Mouse (Mus musculus): ENCODE measurements around the gene Rasgrp4. TPM values are rescaled to one million over a fixed set of nuclear protein-coding genes. Genes with fewer than 3 reads are reported as not detected.
A peak's percentile ranks its signal among the peaks of the same experiment; 100 is the strongest.
"Not testable (repeated sequence)": the region's sequence is repeated elsewhere in the genome, so short reads cannot be mapped to it uniquely, and the experiment has no call there.

Gene Rasgrp4
- total RNA-seq (2015; ENCODE audit: low replicate concordance) (3.4 and 7.2 TPM in 2 replicates), total RNA-seq (2017; ENCODE audit: low replicate concordance) (1.9 and 3.5 TPM in 2 replicates)

GRCm38 (mm10) chr7:29134693-29135386, at the start of gene Rasgrp4:
TSS of gene Rasgrp4 (plus strand) at chr7:29134851.
- ATAC-seq (replicated peaks; ENCODE audit: low FRiP score, poor library complexity, severe bottlenecking): no peak

- no peak for ATAC-seq (replicated peaks; ENCODE audit: low FRiP score, poor library complexity, severe bottlenecking)
Measured at GRCm38 (mm10) chr7:29085981-29086380, 48.7 kb upstream of the Rasgrp4 start.

DNA sequence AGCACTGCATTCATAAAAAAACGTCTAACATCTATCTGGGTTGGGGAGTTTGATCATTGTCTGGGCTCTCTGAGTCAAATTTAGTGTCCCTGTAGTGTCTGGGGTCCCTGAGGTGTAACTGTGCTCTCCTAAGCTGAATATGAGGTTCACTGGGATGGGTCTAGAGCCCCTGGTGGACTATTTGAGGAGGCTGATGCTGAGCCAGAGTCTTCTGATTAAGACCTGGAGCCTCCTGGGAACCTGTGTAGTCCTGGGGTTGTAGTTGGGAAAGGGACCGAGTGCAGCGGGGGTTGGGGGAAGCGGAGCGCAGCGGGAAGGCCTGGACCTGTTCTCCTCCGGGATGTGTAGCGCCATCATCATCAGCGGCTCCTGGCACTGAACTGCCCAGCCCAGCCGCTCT, 47.7 kb upstream of the Rasgrp4 start:
- ATAC-seq (replicated peaks; ENCODE audit: low FRiP score, poor library complexity, severe bottlenecking): no peak

DNA sequence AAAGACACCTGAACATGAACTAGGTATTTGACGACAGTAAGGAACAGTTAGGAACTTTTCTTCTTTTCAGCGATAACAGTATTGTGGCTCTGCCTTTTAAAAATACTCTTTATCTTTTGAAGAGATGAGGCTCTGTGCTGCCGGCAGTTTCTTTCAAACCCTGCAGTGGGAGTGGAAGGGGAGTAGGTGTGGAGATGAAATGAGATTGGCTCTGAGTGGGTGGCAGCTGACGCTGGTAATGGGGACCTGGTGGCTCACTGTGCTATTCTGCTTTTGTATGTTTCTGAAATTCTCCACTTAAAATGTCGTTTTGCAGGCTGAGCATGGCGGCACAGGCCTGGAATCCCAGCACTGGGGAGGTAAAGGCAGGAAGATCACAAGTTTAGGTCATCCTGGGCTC, 45.8 kb upstream of the Rasgrp4 start:
- no peak for ATAC-seq (replicated peaks; ENCODE audit: low FRiP score, poor library complexity, severe bottlenecking)

DNA sequence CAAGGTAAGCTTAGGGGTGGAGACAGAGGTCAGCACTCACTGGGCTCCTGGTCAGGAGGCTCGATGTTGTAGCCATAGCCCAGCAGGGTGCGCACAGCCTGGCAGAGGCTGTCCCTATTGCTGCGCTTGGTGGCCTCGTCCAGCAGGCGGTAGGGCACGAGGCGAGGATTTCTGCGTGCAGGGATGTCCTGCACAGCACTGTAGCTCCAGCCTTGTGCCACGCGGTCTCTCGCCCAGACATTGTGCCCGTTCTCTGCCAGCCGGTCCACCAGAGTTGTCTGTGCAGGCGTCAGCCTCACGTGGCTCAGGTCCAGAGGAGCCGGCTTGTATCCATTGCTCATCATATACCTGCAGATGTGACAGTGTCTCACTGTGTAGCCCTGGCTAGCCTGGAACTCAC, 37.5 kb upstream of the Rasgrp4 start:
- no peak for ATAC-seq (replicated peaks; ENCODE audit: low FRiP score, poor library complexity, severe bottlenecking)

GRCm38 (mm10) chr7:29101286-29102017, 33.2 kb upstream of the Rasgrp4 start:
- ATAC-seq (replicated peaks; ENCODE audit: low FRiP score, poor library complexity, severe bottlenecking): no peak

DNA sequence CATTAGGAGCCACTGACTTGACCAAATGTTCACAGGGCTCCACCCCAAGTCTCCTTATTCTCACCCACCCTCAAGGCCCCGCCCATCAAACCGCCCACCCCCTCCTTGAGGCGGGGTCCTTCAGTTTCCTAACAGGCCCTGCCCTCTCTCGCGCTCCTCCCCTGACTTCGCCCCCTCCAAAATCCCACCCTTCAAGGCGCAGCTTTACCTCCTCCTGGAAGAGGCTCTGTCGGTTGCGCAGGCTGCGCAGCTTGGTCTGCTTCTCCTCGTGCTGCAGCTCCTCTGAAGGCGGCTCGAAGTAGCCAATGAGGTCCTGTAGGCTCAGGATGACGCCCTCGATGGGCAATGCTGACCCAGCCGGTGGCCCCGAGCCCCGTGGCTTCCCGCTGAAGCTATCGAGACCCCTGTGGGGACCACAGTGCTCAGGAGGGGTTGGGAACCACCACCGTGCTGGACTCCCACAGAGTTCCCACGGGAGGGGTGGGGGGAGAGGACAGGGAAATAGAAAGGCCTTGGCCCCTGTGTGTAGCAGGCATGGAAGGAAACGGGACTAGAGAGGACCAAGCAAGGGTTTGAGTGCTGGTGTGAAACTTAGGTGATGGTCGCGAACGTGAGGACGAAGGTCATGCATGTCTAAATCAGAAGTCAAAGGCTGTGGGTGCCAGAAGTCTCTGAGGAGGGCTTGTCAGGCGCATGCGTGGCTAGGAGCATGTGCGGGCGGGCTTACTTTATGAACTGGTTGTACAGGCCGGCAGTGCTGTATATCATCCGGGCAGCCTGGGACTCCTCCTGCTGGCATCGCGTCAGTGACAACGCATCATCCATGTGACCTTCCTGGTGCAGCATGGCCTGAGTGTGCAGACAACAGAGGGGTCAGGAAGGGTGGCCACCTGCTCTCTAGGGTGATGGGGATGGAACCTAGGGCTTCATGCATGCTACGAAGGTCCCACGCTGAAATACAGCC, 25.4 kb upstream of the Rasgrp4 start:
- ATAC-seq (replicated peaks; ENCODE audit: low FRiP score, poor library complexity, severe bottlenecking): no peak

DNA sequence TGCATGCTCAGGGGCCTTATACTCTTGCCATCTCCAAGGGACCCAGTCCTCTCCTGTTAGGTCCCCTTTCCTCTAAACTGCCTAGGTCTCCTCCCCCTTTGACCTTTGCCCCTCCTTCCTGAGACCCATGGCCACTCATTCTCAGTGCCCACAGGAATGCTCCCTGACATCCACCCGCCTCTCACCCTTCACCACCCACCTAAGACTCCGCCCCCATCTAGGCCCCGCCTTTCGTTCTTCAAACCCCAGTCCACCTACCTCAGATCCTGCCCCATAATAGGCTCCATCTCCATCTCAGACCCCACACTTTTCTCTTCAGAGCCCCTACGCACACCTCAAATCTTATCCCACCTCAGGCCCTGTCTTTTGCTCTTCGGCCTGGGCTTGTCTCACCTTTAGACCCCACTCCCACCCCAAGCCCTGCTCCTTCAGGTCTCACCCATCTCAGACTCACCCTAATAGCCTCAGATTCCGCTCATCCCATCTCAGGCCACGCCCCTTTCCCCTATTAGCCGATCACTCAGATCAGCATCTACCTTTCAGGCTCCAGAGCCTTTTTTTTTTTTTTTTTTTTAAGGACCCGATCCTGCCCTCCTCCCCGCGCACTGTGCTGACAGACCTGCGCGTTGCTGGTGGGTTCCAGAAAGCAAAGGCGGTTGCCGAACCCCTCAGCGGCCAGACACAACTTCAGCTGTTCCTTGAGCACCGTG, 16.4 kb upstream of the Rasgrp4 start:
- ATAC-seq (replicated peaks; ENCODE audit: low FRiP score, poor library complexity, severe bottlenecking): no peak

GRCm38 (mm10) chr7:29119526-29119925, 15.1 kb upstream of the Rasgrp4 start:
- no peak for ATAC-seq (replicated peaks; ENCODE audit: low FRiP score, poor library complexity, severe bottlenecking)

GRCm38 (mm10) chr7:29122821-29123220, 11.8 kb upstream of the Rasgrp4 start:
- no peak for ATAC-seq (replicated peaks; ENCODE audit: low FRiP score, poor library complexity, severe bottlenecking)

DNA sequence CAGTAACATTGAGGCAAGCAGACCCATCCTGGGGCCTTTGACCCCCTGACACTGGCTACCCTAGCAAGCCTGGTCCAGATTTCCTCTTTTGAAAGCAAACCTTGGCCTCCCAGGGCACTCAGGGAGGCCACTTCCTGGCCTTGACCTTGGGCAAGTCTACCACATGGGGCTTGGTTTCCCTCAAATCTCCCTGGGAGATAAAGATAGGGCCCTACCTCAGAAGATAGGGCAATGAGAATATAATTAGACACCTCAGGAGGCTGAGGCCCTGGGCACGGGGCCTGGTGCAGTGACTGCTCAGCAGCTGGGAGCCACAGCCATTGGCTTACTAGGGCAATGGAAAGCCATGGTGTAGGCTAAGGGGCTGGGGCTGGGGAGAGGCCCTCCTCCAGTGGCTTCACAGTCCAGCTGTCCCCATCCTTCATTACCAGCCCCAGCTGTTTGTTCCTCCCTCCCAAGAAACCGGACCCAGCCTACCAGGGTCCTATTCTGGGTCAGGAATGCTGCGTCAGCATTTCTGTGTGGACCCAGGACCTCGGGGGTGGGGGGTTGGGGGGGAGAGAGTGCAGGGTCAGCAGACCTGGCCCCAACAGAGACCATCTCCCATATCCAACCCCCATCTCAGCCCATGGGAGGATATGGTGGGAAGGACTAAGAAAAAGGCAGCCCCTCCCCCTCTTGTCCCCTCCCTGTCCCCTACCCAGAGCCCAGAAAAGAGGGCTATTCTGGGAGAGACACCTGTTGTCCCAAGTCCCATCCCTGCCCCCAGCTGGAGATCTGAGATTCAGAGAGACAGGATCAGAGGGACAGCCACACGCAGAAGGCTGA, 10.9 kb upstream of the Rasgrp4 start:
- no peak for ATAC-seq (replicated peaks; ENCODE audit: low FRiP score, poor library complexity, severe bottlenecking)

- ATAC-seq (replicated peaks; ENCODE audit: low FRiP score, poor library complexity, severe bottlenecking): peak; percentile 62; the same call in 1 of the 2 replicates
Measured at GRCm38 (mm10) chr7:29124970-29125369, 9.7 kb upstream of the Rasgrp4 start, which contains the start of gene Ryr1. TSS of gene Ryr1 (minus strand) at chr7:29125179.

DNA sequence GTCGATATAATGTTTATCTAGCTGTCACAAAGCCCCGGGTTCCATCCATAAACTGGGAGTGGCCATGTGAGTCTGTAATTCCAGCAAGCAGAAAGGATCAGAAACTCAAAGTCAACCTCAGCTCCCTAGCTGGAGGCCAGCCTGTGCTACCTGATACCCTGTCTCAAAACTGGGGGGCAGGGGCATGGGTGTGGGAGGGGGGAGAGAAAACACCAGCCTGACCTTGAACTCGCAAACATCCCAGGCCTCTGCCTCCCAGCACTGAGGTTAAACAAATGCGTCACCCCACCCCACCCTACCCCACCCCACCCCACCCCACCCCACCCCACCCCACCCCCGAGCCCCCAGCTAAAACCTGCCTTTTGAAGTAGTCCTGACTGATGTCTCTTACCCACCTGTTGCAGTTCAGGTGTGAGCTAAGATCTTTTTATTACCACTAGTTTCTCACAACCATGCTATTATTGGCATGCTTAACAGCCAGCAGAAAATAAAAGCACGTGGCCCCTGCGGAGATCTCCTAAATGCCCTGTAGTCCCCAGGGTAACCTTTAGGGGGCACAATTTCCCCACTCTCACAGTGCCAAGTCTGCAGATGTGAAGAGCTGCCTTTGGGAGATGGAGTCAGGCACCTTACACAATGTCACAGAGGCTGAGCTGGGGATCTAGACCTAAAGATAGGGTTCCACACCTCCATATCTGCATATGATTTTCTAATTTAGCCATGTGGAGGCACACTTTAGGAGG, 8.3 kb upstream of the Rasgrp4 start:
- ATAC-seq (replicated peaks; ENCODE audit: low FRiP score, poor library complexity, severe bottlenecking): no peak

GRCm38 (mm10) chr7:29128725-29129124, 5.9 kb upstream of the Rasgrp4 start:
- ATAC-seq (replicated peaks; ENCODE audit: low FRiP score, poor library complexity, severe bottlenecking): no peak

- no peak for ATAC-seq (replicated peaks; ENCODE audit: low FRiP score, poor library complexity, severe bottlenecking)
Measured at GRCm38 (mm10) chr7:29134230-29134629, 421 bp upstream of the Rasgrp4 start.

DNA sequence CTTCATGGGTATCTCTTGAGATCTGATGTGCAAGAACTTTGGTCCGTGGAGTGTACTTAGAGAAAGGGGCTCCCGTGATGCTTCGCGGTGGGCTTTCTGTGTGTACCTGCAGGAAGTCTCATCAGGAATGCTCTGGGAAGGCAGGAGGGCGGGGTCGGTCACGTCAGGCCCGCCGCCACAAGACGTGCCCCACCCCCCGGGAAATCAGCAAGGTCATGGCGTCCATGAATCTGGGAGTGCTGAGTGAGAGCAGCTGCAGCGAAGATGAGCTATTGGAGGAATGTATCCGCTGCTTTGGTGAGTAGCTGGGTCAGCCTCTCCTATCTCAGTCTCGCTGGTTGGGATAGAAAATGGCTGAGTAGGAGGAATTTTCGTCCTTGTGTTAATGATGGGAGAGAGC, 2.8 kb downstream of the Rasgrp4 start:
- no peak for ATAC-seq (replicated peaks; ENCODE audit: low FRiP score, poor library complexity, severe bottlenecking)

DNA sequence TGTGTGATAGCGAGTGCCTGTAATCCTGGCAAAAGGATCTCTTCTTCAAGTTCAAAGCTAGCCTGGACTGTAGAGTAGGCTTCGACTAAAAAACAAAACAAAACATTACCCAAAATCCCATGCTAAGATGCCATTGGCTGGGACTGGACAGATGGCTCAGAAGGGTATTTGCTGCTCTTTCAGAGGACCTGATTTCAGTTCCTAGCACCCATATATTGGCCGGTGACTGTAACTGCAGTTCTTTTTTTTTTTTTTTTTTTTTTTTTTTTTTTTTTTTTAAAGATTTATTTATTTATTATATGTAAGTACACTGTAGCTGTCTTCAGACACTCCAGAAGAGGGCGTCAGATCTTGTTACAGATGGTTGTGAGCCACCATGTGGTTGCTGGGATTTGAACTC, 4.6 kb downstream of the Rasgrp4 start:
- ATAC-seq (replicated peaks; ENCODE audit: low FRiP score, poor library complexity, severe bottlenecking): not testable (repeated sequence)

GRCm38 (mm10) chr7:29141416-29141815, 6.8 kb downstream of the Rasgrp4 start:
- no peak for ATAC-seq (replicated peaks; ENCODE audit: low FRiP score, poor library complexity, severe bottlenecking)
